Mouse (Mus musculus) monocyte, adult 2 months (primary cell): ENCODE results near the gene Fndc3a.

ENCODE experiments used
- DNase-seq, 2 experiments: peaks; one replicate each; pipeline ENCODE4 v3.0.0; 2022; ENCODE audit warnings: low spot score in 2 of 2, low read depth in 1 of 2

The Fndc3a gene

GRCm38 (mm10) chr14:72555846-72556245 lies 154.0 kb downstream of the Fndc3a start:
- no peak for DNase-seq

GRCm38 (mm10) chr14:72536392-72537017 lies 173.3 kb downstream of the Fndc3a start:
- no peak for DNase-seq

- no peak for DNase-seq
These were observed 175.9 kb downstream of the Fndc3a start for GRCm38 (mm10) chr14:72533862-72534261.

GRCm38 (mm10) chr14:72532028-72532917 lies 177.5 kb downstream of the Fndc3a start:
- DNase-seq: no peak

GRCm38 (mm10) chr14:72527126-72527525 lies 182.7 kb downstream of the Fndc3a start:
- DNase-seq: no peak

GRCm38 (mm10) chr14:72519561-72519960 lies 190.2 kb downstream of the Fndc3a start:
- no peak for DNase-seq

GRCm38 (mm10) chr14:72518786-72519185 lies 191.0 kb downstream of the Fndc3a start:
- no peak for DNase-seq

- DNase-seq: no peak
These were observed 193.4 kb downstream of the Fndc3a start for GRCm38 (mm10) chr14:72516376-72516775.

- no peak for DNase-seq
These were observed 202.9 kb downstream of the Fndc3a start for GRCm38 (mm10) chr14:72506723-72507420.

GRCm38 (mm10) chr14:72506018-72506722 lies 203.6 kb downstream of the Fndc3a start:
- no peak for DNase-seq

GRCm38 (mm10) chr14:72504985-72505384 lies 204.8 kb downstream of the Fndc3a start:
- no peak for DNase-seq

- no peak for DNase-seq
These were observed 206.6 kb downstream of the Fndc3a start for GRCm38 (mm10) chr14:72503241-72503640.

GRCm38 (mm10) chr14:72493775-72494174 lies 216.0 kb downstream of the Fndc3a start:
- DNase-seq: no peak

- no peak for DNase-seq
These were observed 218.1 kb downstream of the Fndc3a start, which contains the start of gene Gm9195 for GRCm38 (mm10) chr14:72491738-72492137. Gene Gm9195 (minus strand): TSS chr14:72491838.

GRCm38 (mm10) chr14:72490367-72490766 lies 219.4 kb downstream of the Fndc3a start:
- no peak for DNase-seq
